Mouse (Mus musculus) bone marrow, adult 2 months (tissue): Measurements from ENCODE around the gene Slc22a5.

ENCODE experiments used
- CTCF ChIP-seq: fragments of 200-500 bp; IDR thresholded peaks from 2 replicates; pipeline ENCODE4 v1.5.1; 2011; ENCODE audit warnings: low read length, control low read depth; ENCODE audit not compliant: control insufficient read depth, insufficient read depth
- POLR2A ChIP-seq: fragments of 200-500 bp; IDR thresholded peaks from 2 replicates; pipeline ENCODE4 v1.6.1; 2011; ENCODE audit warnings: low read depth, mild to moderate bottlenecking, control low read depth, low read length, borderline replicate concordance; ENCODE audit not compliant: control insufficient read depth

- TF ChIP-seq CTCF (no peak), POLR2A (no peak)
These were observed 22.3 kb downstream of the Slc22a5 start for GRCm38 (mm10) chr11:53869172-53869571.
